Mouse (Mus musculus) adrenal gland, postnatal 10 days (tissue): ENCODE data around the gene Elmo3. TPM values are rescaled to one million over a fixed set of nuclear protein-coding genes. Genes with fewer than 3 reads are reported as not detected.
"Not testable (repeated sequence)": the region's sequence is repeated elsewhere in the genome, so short reads cannot be mapped to it uniquely, and the experiment has no call there.

Experiments
- DNase-seq: peaks from one replicate; pipeline ENCODE4 v3.0.0; 2021; ENCODE audit warnings: mixed read lengths
- total RNA-seq, 2 experiments: library from RNA; stranded (reverse); gene quantifications; 2 replicates each; pipeline ENCODE4 v1.2.3; 2021

The Elmo3 gene
- total RNA-seq, 2 experiments from 2014 or later = 6.1 to 6.2 TPM

DNA sequence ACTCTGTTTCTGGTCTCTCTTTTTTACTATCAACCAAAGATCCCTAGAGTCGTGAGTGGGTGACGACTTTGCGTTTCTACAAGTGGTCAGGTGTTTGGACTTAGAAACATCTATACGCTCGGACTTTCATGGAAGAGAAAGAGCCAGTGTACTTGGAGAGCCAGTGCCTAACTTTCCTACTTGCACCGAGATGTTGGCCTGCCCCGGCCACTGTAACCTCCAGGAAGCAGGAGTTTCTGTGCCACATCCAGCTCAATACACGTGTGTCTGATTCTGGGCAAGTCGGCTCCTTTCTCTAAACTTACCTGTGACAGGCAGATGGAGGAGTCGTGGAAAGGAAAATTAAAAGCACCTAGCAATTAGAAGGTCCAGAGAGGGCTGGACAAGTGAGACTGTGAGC lies 29.6 kb upstream of the Elmo3 start, which contains the start of gene Nol3:
TSS of gene Nol3 (plus strand) at position 301 of the 400 bp plus-strand sequence.
- DNase-seq = no peak

DNA sequence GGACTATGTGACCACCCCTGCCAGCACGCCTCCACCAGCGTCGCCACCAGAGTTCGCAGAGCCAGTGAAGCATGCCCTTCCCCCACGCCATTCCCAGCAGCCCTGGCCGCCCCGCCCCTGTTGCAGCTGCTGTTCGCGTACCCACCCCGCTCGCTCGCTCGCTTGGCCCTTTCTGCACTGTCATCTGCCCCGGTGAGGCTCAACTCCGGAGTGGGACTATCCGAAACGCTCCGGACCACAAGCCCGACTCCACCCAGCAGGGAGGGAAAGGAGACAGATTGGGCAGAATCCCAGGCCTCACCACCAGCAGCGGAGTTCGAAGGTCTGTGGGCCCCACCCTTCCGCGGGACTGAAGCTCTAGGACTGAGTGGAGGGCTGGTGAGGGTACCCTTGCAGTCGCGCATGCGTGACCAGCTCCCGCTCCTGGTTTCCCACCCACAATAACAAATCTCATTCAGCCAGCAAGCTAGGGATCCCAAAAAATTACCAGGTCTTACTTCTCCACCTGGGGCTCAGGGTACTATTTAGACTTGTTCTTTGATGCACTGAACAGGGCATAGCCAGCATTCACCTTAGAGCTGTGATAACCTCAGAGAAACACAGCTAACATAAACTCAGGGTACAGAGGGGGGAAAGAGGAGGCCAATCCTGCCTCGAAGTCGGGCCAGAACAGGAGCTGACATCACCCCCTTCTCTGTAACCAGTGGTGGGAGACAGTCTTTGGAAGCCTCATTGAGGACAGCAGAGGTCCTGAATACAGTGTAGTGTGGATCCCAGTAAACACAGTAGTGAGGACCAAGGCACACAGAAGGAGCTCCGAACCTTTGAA lies 28.9 kb upstream of the Elmo3 start:
- peak; percentile 72 for DNase-seq

DNA sequence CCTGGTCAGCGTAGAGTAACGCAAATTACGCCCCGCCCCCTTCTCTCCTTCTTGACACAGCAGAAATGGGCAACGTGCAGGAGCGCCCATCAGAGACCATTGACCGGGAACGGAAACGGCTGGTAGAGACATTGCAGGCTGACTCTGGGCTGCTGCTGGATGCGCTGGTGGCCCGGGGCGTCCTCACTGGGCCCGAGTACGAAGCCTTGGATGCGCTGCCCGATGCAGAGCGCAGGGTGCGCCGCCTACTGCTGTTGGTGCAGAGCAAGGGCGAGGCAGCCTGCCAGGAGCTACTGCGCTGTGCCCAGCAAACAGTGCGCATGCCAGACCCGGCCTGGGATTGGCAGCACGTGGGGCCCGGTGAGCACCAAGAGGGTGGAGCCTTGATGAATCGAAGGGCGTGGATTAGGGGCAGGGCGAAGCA lies 26.5 kb upstream of the Elmo3 start:
- peak; percentile 94 for DNase-seq

DNA sequence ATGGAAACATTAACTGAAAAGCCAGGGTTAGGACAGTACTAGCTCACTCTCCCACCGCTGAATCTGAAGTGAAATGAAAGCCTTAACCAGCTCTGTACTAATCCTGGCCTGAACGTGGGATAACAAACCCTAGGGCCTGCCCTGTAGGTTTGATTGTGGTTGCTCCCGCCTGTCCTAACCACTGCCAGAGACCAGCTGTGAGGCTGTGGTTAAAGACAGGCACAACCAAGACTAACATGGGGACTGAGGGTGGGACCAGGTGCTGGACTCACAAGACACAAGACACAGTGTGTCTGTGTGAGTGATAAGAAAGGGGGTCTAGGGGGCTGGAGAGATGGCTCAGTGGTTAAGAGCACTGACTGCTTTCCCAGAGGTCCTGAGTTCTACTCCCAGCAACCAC lies 24.8 kb upstream of the Elmo3 start:
- no peak for DNase-seq

DNA sequence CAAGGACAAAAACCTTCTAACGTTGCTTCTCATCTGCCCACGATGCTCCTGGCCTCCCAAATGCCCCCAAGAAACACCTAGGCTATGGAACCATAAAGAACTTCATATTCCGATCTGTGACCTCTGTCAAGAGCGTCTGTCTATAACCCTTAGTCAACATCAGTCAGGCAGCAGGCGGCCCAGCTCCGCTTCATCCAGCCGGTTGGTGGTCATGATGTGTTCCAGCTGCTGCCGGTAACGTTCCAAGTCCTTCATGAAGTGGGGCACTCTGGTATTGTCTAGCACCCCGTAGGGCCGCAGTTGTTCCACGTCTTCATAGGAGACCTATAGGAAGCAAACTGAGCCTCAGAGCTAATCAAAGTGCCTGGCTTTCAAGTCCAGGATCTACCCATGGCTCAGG lies 23.6 kb upstream of the Elmo3 start:
- DNase-seq = no peak

DNA sequence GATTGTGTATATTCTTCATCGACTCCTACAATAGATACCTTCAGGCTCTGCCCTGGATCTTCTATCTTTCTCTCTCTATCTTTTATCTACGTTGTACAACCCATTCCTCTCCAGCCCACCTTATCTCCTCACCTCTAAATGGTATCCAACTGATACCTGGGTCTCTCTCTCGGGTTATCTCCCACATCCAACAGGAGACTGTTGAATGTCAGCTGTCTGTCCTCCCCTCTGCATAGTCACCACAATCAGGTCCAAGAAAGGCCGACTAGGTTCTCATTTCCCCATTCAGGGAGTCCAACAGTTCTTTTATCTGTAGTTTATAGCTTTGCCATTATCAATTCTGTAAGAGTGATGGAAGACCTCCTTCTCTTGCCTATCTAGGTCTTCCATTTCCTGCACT lies 23.2 kb upstream of the Elmo3 start:
- no peak for DNase-seq

DNA sequence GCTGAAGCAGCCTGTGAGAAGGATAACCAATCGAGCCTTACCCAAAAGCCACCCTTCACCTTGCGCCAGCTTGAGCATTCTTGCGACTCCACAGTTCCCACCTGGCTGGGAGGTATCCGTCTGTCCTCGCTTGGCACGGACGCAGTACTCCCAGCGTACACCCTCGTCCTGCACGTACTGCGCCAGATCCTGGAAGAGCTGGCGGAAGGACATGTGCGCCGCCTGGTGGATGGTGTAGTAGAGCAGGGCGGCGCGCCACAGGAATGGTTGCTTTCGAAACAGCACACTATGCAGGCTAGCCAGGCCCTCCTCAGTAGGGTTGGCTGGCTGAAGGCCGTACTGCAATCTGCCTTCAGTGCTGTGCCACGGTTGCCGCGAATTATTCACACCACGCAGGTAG lies 22.3 kb upstream of the Elmo3 start:
- peak; percentile 79 for DNase-seq

DNA sequence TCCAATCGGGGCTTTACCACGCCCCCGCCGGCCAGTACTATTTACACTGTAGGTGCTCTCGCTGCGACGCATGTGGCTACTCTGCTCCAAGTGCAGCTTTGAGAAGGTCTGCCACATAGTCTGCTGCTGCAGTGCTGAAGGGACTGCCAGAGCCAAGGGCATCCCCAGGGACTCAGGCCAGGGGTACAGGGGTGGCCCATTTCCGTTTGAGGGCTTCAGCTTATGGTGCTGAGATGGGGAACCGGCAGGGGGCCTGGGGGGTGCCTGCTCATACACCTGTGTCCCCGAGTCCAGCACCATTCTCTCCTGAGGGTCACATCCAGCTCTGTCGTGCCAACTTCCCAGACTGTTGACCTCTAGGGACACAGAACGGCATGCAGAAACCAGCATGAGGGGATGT lies 19.9 kb upstream of the Elmo3 start:
- no peak for DNase-seq

DNA sequence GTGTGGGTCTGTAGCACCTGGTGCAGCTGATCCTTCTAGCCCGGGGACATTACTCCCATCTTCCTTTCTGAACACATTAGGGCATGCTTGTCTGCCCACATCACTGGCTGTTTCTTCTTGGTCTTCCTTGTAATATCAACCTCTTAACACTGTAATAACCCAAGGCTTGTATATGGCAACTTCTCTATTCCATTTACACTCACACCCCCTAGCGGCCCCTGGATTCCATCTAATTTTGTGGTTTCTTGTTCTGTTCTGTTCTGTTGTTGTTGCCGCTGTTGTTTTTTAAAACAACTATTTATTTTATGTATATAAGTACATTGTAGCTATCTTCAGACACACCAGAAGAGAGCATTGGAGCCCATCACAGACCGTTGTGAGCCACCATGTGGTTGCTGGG lies 18.5 kb upstream of the Elmo3 start:
- DNase-seq = no peak

DNA sequence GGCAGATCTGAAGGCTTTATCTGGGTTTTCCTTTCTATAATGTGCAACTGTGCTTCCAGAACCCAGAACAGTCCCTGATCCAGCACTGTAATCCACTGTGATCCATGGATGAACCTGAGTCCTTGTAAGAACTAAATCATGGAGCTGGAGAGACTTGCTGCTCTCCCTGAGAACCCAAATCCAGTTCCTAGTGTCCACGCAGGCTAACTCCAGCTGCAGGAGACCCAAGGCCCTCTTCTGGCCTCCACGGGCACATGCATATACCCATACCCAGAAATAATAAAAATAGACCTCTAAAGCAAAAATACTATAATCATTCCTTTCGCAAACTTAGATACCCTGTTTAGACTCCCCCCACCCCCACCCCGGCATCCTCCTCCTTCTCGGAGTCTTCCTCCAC lies 17.2 kb upstream of the Elmo3 start:
- no peak for DNase-seq

DNA sequence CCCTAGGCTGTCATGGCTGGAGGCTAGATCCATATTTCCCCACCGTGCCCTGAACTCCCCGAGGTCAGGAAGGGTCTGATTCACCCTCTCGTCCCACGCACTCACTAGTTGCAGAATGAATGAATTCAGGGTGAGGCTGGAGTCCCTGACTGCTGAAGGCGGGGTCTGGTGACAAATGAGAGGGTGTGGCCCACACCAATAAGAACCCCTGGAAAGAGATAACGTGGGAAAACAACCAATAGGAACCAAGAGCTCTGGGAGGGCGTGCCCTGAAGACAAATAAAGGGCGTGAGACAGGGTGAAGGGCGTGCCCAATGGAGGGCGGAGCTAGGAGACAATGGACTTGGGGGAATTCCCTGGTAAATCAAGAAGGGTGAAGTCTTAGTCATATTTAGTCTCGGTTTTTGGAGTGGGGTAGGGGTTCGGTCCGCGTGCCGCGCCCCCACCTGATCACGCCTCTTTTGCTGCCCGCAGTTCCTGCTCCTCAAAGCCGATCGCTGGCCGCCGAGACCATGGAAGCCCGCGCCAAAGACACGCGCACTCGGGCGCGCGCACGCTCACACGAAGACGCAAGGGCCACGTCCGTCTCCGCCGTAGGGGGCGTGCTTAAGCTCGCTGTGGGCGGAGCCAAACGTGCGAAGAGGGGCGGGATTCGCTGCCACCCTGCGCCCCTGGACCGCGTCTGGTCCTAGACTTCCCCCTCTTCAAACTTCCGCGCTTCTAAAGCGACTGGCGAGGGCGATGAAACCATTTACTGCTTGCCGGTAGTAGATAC lies 16.3 kb upstream of the Elmo3 start:
- peak; percentile 94 for DNase-seq

DNA sequence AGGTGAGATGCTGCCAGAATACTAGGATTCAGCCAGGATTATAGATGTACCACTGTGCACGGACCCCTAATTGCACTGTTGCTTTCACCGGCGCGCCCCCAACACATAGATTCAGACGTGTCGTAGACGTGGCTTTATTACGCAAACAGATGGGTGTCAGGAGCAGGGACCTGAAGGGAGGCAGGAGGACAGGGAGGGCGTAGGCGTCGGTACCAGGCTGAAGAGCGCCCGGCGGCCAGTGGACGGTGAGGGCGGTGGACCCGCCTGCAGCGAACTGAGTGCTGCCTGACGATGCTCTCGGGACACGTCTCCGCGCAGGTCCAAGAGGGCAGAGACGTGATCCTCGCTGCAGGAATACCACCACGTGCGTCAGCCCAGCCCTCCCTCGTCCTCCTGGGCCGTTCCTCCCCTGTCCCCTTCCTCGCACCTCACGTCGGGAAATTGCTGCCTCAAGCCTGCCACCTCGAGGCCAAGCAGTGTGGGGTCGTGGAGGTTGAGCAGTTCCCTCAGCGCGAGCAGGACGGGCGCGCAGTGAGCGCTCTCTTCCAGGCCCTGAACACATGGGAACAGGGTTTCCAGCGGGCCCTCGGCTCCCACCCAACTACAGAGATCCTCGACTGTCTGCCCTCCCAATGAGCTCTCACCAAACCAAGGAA lies 15.5 kb upstream of the Elmo3 start, which contains the start of gene 4931428F04Rik:
TSS of gene 4931428F04Rik (minus strand) at position 60 of the 656 bp plus-strand sequence.
- DNase-seq = peak; percentile 64

DNA sequence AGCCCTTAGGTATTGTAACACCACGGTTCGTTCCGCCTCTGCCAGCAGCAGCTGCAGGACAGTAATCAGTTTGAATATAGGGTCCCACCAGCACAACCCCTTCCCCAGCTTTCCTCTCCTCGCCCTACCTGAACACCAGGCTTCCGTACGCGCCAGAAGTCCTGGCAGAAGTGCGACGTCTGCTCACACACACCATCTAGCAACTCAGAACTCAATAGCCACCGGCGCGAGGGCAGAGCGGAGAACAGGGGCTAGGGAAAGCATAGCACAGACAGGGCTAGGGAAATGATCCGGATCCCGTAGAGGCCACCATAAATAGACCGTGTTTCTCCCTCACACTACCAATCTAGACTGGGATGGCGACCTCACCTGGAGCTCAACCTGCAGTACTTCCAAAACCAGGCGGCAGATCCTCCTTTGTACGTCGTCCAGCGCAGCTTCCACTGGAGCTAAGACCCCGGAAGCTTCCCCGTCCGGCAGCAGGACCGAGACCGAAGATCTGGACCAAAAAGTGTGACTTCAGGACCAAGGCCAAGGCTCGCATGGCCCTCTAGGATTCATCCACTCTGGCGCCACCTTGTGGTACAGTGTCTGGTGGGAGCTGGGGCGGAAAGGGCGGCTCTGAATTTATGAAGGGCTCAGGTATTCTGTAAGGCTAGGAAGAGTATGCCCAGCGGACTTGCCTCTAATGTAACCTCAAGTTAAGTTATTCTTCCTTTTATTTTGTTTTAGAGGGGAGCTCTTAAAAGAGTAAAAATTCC lies 14.7 kb upstream of the Elmo3 start:
- DNase-seq = peak; percentile 95

DNA sequence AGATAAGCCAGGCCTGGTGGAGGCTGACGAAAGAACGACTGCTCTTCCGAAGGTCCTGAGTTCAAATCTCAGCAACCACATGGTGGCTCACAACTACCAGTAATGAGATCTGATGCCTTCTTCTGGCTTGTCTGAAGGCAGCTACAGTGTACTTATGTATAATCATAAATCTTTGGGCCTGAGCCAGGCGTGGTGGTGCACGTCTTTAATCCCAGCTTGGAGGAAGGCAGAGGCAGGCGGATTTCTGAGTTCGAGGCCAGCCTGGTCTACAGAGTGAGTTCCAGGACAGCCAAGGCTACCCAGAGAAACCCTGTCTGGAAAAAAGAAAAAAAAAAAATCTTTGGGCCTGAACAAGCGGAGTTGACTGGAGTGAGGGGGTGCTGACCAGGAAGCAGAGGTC lies 14.0 kb upstream of the Elmo3 start:
- not testable (repeated sequence) for DNase-seq

DNA sequence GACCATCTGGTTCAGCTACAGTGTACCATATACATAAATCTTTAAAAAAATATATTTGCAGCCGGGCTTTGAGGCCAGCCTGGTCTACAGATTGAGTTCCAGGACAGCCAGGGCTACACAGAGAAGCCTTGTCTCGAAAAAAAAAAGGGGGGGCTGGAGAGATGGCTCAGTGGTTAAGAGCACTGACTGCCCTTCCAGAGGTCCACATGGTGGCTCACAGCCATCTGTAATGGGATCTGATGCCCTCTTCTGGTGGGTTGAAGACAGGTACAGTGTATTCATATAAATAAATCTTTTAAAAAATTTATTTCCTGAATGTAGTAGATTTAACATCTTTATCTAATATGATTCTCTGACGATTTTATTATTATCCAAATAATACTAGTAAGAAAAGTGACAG lies 13.6 kb upstream of the Elmo3 start:
- not testable (repeated sequence) for DNase-seq

DNA sequence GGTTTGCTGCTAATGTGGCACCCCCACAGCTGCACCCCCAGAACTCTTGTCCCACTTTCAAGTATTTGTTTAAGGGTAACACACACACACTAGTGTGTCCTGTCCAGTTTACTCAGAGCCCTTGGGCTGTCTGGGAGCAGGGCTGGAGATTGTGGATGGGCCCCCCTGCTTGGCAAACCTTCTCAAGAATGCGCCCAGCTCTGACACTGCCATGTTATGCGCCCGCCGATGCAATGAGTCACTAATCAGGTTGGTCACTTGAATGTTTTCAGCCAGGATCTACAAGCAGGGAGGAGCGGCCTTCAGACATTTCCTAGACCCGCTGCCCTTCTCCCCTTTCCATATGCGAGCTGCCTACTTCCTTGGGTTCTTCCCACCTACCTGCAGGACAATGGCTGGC lies 12.9 kb upstream of the Elmo3 start:
- DNase-seq = no peak

DNA sequence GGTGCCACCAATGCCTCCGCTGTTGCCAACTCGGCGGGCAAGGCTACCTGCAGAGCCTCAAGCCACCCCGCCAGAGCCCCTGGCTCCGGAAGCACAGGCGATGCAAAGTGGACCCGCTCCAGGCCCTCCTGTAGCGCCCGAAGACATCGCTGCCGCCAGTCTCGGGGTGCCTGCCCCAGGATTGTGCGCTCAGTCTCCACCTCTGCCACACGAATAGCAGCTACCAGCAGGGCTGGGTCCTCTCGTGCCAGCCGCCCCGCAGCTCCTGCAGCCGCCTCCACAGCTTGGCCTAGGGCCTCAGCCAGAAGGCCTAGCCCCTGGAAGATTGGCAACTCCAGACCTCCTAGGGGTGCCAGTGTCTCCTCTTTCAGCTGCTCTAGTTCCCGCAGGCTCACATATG lies 12.0 kb upstream of the Elmo3 start:
- no peak for DNase-seq

DNA sequence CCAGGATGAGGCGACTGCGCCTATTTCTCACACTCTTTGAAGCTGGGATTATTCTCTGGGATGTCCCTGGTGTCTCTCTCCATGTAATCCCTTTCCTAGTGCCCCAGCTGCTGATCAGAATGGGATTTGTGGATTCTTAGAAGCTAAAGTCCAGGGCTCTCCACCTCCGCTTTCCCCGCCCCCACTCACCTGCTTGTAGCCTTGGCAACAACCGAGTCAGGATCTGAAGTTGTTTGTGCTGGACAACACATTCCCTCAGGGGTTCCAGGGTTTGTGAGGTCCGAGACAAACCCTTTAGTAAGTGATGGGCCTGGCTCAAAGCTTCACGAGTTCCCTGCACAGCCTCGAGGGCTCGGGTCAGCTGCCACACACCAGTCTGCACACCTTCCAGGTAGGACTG lies 10.6 kb upstream of the Elmo3 start:
- DNase-seq = no peak

DNA sequence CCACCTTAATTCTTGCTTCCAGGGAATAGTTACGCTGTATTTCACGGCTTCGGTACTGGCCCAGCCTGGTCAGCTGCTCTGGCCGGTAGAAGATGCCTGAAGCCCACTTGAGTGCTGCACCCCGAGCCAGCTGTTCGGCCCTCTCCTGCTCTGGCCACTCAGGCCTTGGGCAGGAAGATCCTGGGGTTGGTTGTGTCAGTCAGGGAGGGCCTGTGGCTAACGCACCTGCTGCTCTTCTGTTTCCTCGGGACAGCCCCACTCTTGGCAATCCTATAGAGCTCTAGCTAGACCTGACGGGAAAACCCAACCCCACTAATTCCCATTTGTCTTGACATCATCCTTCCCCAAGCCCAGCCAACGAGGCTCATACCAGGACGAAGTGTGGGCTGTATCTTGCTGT lies 10.1 kb upstream of the Elmo3 start:
- DNase-seq = no peak

DNA sequence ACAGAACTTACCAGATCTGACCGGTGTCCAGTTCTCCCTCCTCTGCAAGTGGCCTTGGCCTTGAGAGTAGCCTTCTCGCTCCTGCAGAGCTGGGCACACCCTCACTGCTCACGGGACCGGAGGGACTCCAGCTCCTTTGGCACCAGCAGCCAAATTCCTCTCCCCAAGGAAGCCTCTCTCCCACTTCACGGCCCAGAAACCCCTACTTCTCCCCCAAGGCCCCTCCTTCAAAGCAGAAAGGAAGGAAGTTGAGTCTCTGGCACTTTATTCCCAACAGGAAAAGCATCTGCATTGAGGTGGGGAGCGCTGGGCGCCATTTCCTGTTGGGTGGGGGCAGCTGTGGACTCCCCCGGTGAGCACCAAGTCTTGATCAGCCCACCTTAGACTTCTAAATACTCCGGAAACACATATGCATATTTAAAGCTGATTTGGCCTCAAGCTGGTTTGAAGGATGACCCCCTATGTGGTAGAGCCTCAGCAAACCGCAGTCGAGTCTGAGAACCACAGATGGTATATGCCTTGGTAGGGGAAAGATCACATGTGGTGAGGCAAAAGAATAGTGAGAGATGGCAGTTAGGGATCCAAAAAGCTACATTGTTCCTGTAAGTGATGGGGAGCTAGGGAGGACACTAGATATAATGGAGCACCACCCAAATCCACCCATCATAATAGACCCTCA lies 9.4 kb upstream of the Elmo3 start, which contains the start of gene Exoc3l:
TSS of gene Exoc3l (minus strand) at position 207 of the 679 bp plus-strand sequence.
- peak; percentile 70 for DNase-seq

DNA sequence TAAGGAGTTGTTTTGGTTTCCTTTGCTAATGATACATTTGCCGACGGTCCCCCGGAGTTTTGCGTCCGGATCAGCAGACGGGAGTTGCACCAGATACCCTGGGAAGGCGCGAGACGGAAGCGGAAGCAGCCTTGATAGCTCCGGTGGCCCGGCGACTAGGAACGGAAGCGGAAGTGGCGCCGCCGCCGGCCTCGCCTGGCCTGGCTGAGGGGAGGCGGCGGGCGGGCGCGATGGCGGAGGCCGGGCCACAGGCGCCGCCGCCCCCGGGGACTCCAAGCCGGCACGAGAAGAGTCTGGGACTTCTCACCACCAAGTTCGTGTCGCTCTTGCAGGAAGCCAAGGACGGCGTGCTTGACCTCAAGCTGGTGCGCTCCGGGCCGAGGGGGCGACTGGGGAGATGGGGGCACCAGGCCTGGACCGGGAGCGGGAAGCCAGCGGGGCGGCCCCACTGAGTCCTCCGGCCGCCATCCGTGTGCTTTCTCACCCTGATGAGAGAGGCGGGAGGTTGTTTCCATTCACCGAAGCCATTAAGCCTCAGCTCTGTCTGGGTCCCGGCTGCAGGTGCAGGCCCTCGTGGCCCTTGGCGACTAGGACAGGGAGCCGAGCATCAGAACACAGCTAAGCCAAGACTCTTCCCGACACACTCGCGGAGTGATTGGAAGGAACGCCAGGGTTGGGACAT lies 7.7 kb upstream of the Elmo3 start, which contains the start of gene E2f4:
TSS of gene E2f4 (plus strand) at position 153 of the 682 bp plus-strand sequence.
- DNase-seq = peak; percentile 95
